Mouse (Mus musculus): ENCODE data around the gene Thsd4. TPM values are rescaled to one million over a fixed set of nuclear protein-coding genes. Genes with fewer than 3 reads are reported as not detected.

Thsd4 gene
- polyA plus RNA-seq (2012; rRNA removed) = 8.1 and 9.0 TPM in 2 replicates

DNA sequence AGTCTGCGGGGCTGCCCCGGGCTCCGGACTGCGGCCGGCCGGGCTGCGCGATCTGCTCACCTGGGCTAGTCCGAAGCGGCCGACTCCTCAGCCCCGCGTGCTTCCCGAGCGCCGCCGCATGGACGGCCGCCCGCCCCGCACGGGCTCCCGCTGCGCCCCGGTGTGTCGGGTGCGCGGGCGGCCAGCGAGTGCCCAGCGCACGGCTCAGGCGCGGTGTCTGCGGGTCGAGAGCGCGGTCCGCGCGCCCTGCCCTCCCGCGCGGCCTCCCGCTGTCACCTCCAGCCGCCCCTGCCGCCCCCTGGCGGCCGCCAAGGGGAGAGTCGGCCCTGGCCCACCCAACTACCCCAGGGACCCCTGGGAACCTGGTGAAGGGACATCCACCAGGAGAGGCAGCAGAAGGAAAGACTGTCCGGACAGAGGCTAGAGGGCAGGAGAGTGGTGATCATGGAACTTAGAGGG, at the start of gene Thsd4:
Gene Thsd4 (minus strand): TSS at position 241 of the 459 bp plus-strand sequence.
- WGBS = 2% methylated on average over 50 of the region's 51 CpGs
- no peak within 1 kb of the TSS for H3K27ac ChIP-seq (ENCODE audit: insufficient read depth, low read depth, low read length)

DNA sequence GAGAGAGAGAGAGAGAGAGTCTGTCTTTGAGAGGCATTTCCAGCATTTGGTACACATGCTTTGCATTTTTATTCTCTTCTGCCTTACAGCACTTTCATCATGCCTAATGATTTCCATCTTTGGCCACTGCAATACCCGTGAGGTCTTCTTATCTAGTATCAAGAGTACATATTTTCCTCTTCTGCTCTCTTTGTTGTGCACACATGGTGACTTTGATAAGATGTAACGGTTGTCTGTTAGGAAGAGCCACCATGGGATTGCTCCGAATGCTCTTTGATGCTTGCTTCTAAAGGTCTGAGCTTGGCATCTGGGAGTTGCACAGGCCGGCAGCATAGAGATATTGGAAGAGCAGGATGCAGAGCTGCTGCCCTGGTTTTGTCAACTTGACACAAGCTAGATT, 49.2 kb upstream of the Thsd4 start:
- Histone ChIP-seq H3K27me3 (ENCODE audit: control insufficient read depth, insufficient read depth, low read length) (no peaks in the 10 kb centered on the region), H3K27ac (ENCODE audit: insufficient read depth, low read depth, low read length) (no peak overlapping the region), H3K4me3 (ENCODE audit: low read depth, low read length) (no peak overlapping the region), H3K36me3 (ENCODE audit: control insufficient read depth, insufficient read depth, low read length) (no peaks in the 10 kb centered on the region), H3K4me1 (ENCODE audit: control insufficient read depth, insufficient read depth, insufficient read length, low read length) (no peaks in the 10 kb centered on the region)
- TF ChIP-seq POLR2A (IDR thresholded peaks at IDR 0.05; ENCODE audit: low read depth, low read length) (no peak), CTCF (IDR thresholded peaks at IDR 0.05; ENCODE audit: extremely low read depth, insufficient read length, insufficient replicate concordance, low read depth, low read length) (no peak)
- WGBS = 55% methylated on average over 4 of the region's 4 CpGs

More for the DNA sequence above, at the start of gene Thsd4:
- H3K27me3 ChIP-seq (ENCODE audit: control insufficient read depth, insufficient read depth, low read length) = peaks cover 5% of the 10 kb centered on the region; the same call in 1 of the 2 replicates
- peak; percentile 66; the same call in 1 of the 2 replicates for TF ChIP-seq CTCF (IDR thresholded peaks at IDR 0.05; ENCODE audit: extremely low read depth, insufficient read length, insufficient replicate concordance, low read depth, low read length)
- no peak for TF ChIP-seq POLR2A (IDR thresholded peaks at IDR 0.05; ENCODE audit: low read depth, low read length)
- no peaks in the 10 kb centered on the region; the same call in 1 of the 2 replicates for H3K4me1 ChIP-seq (ENCODE audit: control insufficient read depth, insufficient read depth, insufficient read length, low read length)
- no peaks in the 10 kb centered on the region for H3K36me3 ChIP-seq (ENCODE audit: control insufficient read depth, insufficient read depth, low read length)
- H3K4me3 ChIP-seq (ENCODE audit: low read depth, low read length) = peak within 1 kb of the TSS; percentile 65

DNA sequence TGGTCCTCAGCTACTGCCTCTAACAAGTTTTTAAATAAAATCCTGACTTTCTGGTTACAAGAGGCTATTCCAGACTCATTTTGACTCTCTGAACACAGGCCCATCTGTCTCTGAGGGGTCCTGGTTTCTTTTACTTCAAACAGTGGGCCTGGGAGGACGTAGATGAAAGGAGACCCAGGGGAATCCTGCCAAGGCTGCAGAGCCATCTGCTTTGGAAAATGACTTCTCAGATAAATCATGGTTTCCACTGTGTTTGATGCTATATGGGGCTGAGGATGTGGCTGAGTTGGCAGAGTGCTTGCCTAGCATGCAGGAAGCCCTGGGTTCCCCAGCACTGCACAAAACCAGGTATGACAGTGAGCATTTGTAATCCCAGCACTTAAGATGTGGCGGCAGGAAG, 47.5 kb upstream of the Thsd4 start:
- Histone ChIP-seq H3K4me1 (ENCODE audit: control insufficient read depth, insufficient read depth, insufficient read length, low read length) (no peaks in the 10 kb centered on the region), H3K4me3 (ENCODE audit: low read depth, low read length) (no peak overlapping the region), H3K27me3 (ENCODE audit: control insufficient read depth, insufficient read depth, low read length) (no peaks in the 10 kb centered on the region), H3K36me3 (ENCODE audit: control insufficient read depth, insufficient read depth, low read length) (no peaks in the 10 kb centered on the region), H3K27ac (ENCODE audit: insufficient read depth, low read depth, low read length) (no peak overlapping the region)
- WGBS = 88% methylated on average over 2 of the region's 2 CpGs
- TF ChIP-seq POLR2A (IDR thresholded peaks at IDR 0.05; ENCODE audit: low read depth, low read length) = no peak
- TF ChIP-seq CTCF (IDR thresholded peaks at IDR 0.05; ENCODE audit: extremely low read depth, insufficient read length, insufficient replicate concordance, low read depth, low read length) = no peak

- no peaks in the 10 kb centered on the region for H3K36me3 ChIP-seq (ENCODE audit: control insufficient read depth, insufficient read depth, low read length)
- 89% methylated on average over 7 of the region's 7 CpGs for WGBS
- H3K4me3 ChIP-seq (ENCODE audit: low read depth, low read length) = no peak overlapping the region
- H3K27me3 ChIP-seq (ENCODE audit: control insufficient read depth, insufficient read depth, low read length) = no peaks in the 10 kb centered on the region
- H3K27ac ChIP-seq (ENCODE audit: insufficient read depth, low read depth, low read length) = no peak overlapping the region
- H3K4me1 ChIP-seq (ENCODE audit: control insufficient read depth, insufficient read depth, insufficient read length, low read length) = no peaks in the 10 kb centered on the region; the same call in 1 of the 2 replicates
- TF ChIP-seq POLR2A (IDR thresholded peaks at IDR 0.05; ENCODE audit: low read depth, low read length) (no peak), CTCF (IDR thresholded peaks at IDR 0.05; ENCODE audit: extremely low read depth, insufficient read length, insufficient replicate concordance, low read depth, low read length) (no peak)
These were observed 42.0 kb upstream of the Thsd4 start for GRCm38 (mm10) chr9:60563809-60564208.

- Histone ChIP-seq H3K27ac (ENCODE audit: insufficient read depth, low read depth, low read length) (no peak overlapping the region), H3K4me3 (ENCODE audit: low read depth, low read length) (peak overlapping the region; percentile 27; the same call in 1 of the 2 replicates)
- 17% methylated on average over 20 of the region's 20 CpGs for WGBS
These were observed 40.9 kb upstream of the Thsd4 start for GRCm38 (mm10) chr9:60562443-60563371.

DNA sequence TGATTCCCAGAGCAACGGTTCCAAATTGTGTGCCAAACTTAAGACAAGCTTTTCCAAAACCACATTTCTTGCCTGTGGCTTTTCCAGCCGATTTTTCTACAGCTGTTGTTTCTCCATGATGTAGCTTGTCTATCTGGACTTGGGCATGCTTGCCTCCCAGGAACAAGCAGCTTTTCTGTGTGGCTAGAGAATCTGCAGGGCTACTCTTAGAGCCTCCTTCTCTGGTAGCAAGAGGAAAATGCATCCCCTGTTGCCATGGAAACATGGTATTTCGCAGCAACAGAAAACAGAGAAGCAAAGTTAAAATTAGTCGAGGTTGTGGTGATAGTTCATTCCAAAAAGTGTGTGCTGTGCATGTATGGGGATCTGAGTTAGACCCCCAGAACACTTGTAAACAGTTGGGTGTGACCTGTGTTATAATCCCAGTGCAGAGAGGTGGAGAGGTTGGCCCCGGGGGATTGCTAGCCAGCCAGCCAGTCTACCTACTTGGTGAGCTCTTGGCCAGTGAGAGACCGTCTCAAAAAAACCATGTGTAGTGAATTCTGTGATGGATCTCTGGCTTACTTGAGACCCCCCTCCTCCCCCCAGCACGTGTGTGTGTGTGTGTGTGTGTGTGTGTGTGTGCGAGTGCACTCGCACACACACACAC, 39.9 kb upstream of the Thsd4 start:
- 54% methylated on average over 9 of the region's 9 CpGs for WGBS
- Histone ChIP-seq H3K27ac (ENCODE audit: insufficient read depth, low read depth, low read length) (no peak overlapping the region), H3K27me3 (ENCODE audit: control insufficient read depth, insufficient read depth, low read length) (no peaks in the 10 kb centered on the region), H3K4me1 (ENCODE audit: control insufficient read depth, insufficient read depth, insufficient read length, low read length) (no peaks in the 10 kb centered on the region; the same call in 1 of the 2 replicates), H3K4me3 (ENCODE audit: low read depth, low read length) (no peak overlapping the region), H3K36me3 (ENCODE audit: control insufficient read depth, insufficient read depth, low read length) (no peaks in the 10 kb centered on the region)
- TF ChIP-seq CTCF (IDR thresholded peaks at IDR 0.05; ENCODE audit: extremely low read depth, insufficient read length, insufficient replicate concordance, low read depth, low read length) (no peak), POLR2A (IDR thresholded peaks at IDR 0.05; ENCODE audit: low read depth, low read length) (no peak)

More at GRCm38 (mm10) chr9:60562443-60563371, 40.9 kb upstream of the Thsd4 start:
- Histone ChIP-seq H3K4me1 (ENCODE audit: control insufficient read depth, insufficient read depth, insufficient read length, low read length) (no peaks in the 10 kb centered on the region; the same call in 1 of the 2 replicates), H3K27me3 (ENCODE audit: control insufficient read depth, insufficient read depth, low read length) (no peaks in the 10 kb centered on the region), H3K36me3 (ENCODE audit: control insufficient read depth, insufficient read depth, low read length) (no peaks in the 10 kb centered on the region)
- TF ChIP-seq CTCF (IDR thresholded peaks at IDR 0.05; ENCODE audit: extremely low read depth, insufficient read length, insufficient replicate concordance, low read depth, low read length) (peak; percentile 34; the same call in 1 of the 2 replicates), POLR2A (IDR thresholded peaks at IDR 0.05; ENCODE audit: low read depth, low read length) (no peak)

Data from small intestine, adult 2 months (tissue).